Comparison of ENCODE assay signal across 10 mouse cellular contexts in the genomic region with DNA sequence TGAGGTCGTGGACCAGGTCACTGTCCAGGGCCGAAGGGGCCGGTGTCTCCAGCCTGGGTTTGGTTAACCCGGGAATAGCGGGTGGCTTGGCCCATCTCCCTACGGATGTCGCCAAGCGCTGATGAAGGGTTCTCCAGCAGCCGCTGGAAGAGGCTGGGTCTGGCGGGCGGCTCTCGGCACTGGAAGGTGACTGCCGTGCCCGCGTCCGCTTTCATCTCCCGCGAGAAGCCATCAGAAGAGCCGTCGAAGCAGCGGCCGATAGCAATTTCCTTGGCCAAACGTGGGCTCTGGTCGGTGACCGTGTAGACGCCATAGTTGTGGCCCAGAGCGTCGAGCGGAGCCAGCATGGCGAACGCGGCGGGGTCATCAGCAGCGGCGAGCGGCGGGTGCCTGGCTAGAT. TPM values are rescaled to one million over a fixed set of nuclear protein-coding genes. Genes with fewer than 3 reads are reported as not detected.
DNase-seq lines count a peak whose midpoint lies in the region; ATAC-seq and TF ChIP-seq lines count a peak whose summit lies in the region.
"Had no signal": no experiment of that assay in that cellular context is flagged by ENCODE, and none has a peak within 500 bp of the region (broad histone marks: within the 10 kb centered on the region; RNA-seq: fewer than 3 reads in every experiment).

No protein-coding gene starts in this region.

- H3K4me3 ChIP-seq in heart, embryonic 11.5 days (ENCODE audit: low read depth, low read length) = peak overlapping the region; percentile 39; the same call in 1 of the 2 replicates
- H3K4me3 ChIP-seq in ES-E14 (ENCODE audit: insufficient read depth in 1 of 2, low read depth in 1 of 2, low read length in 2 of 2, poor library complexity in 1 of 2, severe bottlenecking in 1 of 2) = peak overlapping the region; percentile 49 to 55; a peak in 3 of 4 replicates
- peak overlapping the region; percentile 14; the same call in 1 of the 2 replicates for H3K4me3 ChIP-seq in hindbrain, embryonic 11.5 days (ENCODE audit: low read depth, low read length)
- 0 out of 2 replicates have a peak overlapping the region, but pooled peaks have one; percentile 9 for H3K4me3 ChIP-seq in midbrain, embryonic 11.5 days (ENCODE audit: low read depth, low read length)

- H3K27me3 ChIP-seq in heart, embryonic 11.5 days (ENCODE audit: control insufficient read depth, insufficient read depth, low read length) = peaks cover 80% of the 10 kb centered on the region
- H3K27me3 ChIP-seq in hindbrain, embryonic 11.5 days (ENCODE audit: control insufficient read depth, insufficient read depth, low read length) = peaks cover 73% of the 10 kb centered on the region
- peaks cover 76% of the 10 kb centered on the region for H3K27me3 ChIP-seq in midbrain, embryonic 11.5 days (ENCODE audit: control insufficient read depth, insufficient read depth, low read length)

- H3K4me1 ChIP-seq in heart, embryonic 11.5 days (ENCODE audit: control insufficient read depth, insufficient read depth, low read length) = peaks cover 9% of the 10 kb centered on the region; the same call in 1 of the 2 replicates
- peaks cover 0 to 12% of the 10 kb centered on the region in 2 experiments; a peak in 1 of 4 replicates for H3K4me1 ChIP-seq in ES-E14 (ENCODE audit: control insufficient read depth in 2 of 2, insufficient read depth in 2 of 2, low read length in 2 of 2, poor library complexity in 1 of 2)
- peaks cover 7% of the 10 kb centered on the region; the same call in 1 of the 2 replicates for H3K4me1 ChIP-seq in hindbrain, embryonic 11.5 days (replicated peaks; ENCODE audit: control insufficient read depth, insufficient read depth, low read length)
- H3K4me1 ChIP-seq in midbrain, embryonic 11.5 days (ENCODE audit: control insufficient read depth, insufficient read depth, low read length) = peaks cover 10% of the 10 kb centered on the region

- no peaks in the 10 kb centered on the region for H3K9me3 ChIP-seq in heart, embryonic 11.5 days (replicated peaks; ENCODE audit: control insufficient read depth, low read length)
- no peaks in the 10 kb centered on the region for H3K9me3 ChIP-seq in ES-E14 (ENCODE audit: control insufficient read depth, insufficient read depth, low read depth, low read length)
- H3K9me3 ChIP-seq in hindbrain, embryonic 11.5 days (ENCODE audit: control insufficient read depth, low read length) = no peaks in the 10 kb centered on the region
- H3K9me3 ChIP-seq in midbrain, embryonic 11.5 days (ENCODE audit: control insufficient read depth, low read length) = no peaks in the 10 kb centered on the region

- no peak overlapping the region for H3K27ac ChIP-seq in heart, embryonic 11.5 days (ENCODE audit: low read depth, low read length)
- H3K27ac ChIP-seq in ES-E14 (ENCODE audit: insufficient read depth, low read depth, low read length, poor library complexity, severe bottlenecking) = no peak overlapping the region
- no peak overlapping the region for H3K27ac ChIP-seq in hindbrain, embryonic 11.5 days (ENCODE audit: low read depth, low read length)
- H3K27ac ChIP-seq in midbrain, embryonic 11.5 days (ENCODE audit: low read depth, low read length) = no peak overlapping the region
- H3K27ac ChIP-seq: macrophage had no signal

- no peak for DNase-seq in heart, postnatal 4 days
- DNase-seq in ES-E14 (ENCODE audit: low read depth, low spot score) = no peak
- peak; percentile 47 for DNase-seq in hindbrain, embryonic 11.5 days (ENCODE audit: low spot score)
- DNase-seq in midbrain, embryonic 11.5 days (ENCODE audit: low spot score, missing footprints) = peak; percentile 89
- no peak for DNase-seq in ovary, postnatal 36 days (ENCODE audit: low spot score)
- DNase-seq in left cerebral cortex, postnatal 25 days (ENCODE audit: low spot score in 2 of 2) = no peak
- DNase-seq in gastrocnemius, adult 18-20 months (ENCODE audit: low spot score) = no peak
- DNase-seq: kidney, postnatal 4 days had no signal

- no peaks in the 10 kb centered on the region for H3K36me3 ChIP-seq in heart, embryonic 11.5 days (ENCODE audit: control insufficient read depth, insufficient read depth, low read length)
- H3K36me3 ChIP-seq in ES-E14 (ENCODE audit: control insufficient read depth, insufficient read depth, low read length, poor library complexity, severe bottlenecking) = no peaks in the 10 kb centered on the region
- no peaks in the 10 kb centered on the region for H3K36me3 ChIP-seq in hindbrain, embryonic 11.5 days (ENCODE audit: control insufficient read depth, insufficient read depth, low read length)
- H3K36me3 ChIP-seq in midbrain, embryonic 11.5 days (ENCODE audit: control insufficient read depth, insufficient read depth, low read length) = no peaks in the 10 kb centered on the region

- WGBS in heart, embryonic 11.5 days (ENCODE audit: insufficient replicate concordance) = 9% methylated on average over 37 of the region's 37 CpGs
- 15% methylated on average over 37 of the region's 37 CpGs for WGBS in hindbrain, embryonic 11.5 days
- WGBS in midbrain, embryonic 11.5 days = 12% methylated on average over 37 of the region's 37 CpGs

- intact Hi-C loops in left cerebral cortex, postnatal 25 days (cut with DNase I) = no loop called here

- no peak overlapping the region for H3K9ac ChIP-seq in heart, embryonic 11.5 days (ENCODE audit: low read depth, low read length)
- peak overlapping the region; percentile 56 for H3K9ac ChIP-seq in ES-E14 (ENCODE audit: insufficient read depth, low read depth, low read length, poor library complexity, severe bottlenecking)
- no peak overlapping the region for H3K9ac ChIP-seq in hindbrain, embryonic 11.5 days (ENCODE audit: low read depth, low read length)
- H3K9ac ChIP-seq in midbrain, embryonic 11.5 days (ENCODE audit: low read length) = no peak overlapping the region

- ATAC-seq in heart, embryonic 11.5 days (replicated peaks; ENCODE audit: insufficient number of reproducible peaks, low FRiP score, low TSS enrichment) = no peak
- no peak for ATAC-seq in hindbrain, embryonic 11.5 days (ENCODE audit: low FRiP score)
- no peak for ATAC-seq in midbrain, embryonic 11.5 days (ENCODE audit: low FRiP score)

- H3K4me2 ChIP-seq in heart, embryonic 11.5 days = peak overlapping the region; percentile 64
- H3K4me2 ChIP-seq in hindbrain, embryonic 11.5 days (replicated peaks; ENCODE audit: low read depth, low read length) = peak overlapping the region; percentile 39; the same call in 1 of the 2 replicates
- peak overlapping the region; percentile 10; the same call in 1 of the 2 replicates for H3K4me2 ChIP-seq in midbrain, embryonic 11.5 days

- in situ Hi-C loops in ES-E14 (cut with MboI; ENCODE audit: low sequenced_read_pairs in 2 of 2, unreplicated experiment in 2 of 2) = no loop called here

TF ChIP-seq in ES-E14, 5 proteins besides CTCF, POLR2A, EP300 and RAD21:
- TF ChIP-seq MAFK (IDR thresholded peaks at IDR 0.05; ENCODE audit: insufficient read depth, low read depth, low read length) (no peak), HCFC1 (IDR thresholded peaks at IDR 0.05; ENCODE audit: borderline replicate concordance, insufficient read depth, low read length) (no peak), CHD2 (IDR thresholded peaks at IDR 0.05; ENCODE audit: low read depth, low read length) (no peak), ZC3H11A (IDR thresholded peaks at IDR 0.05; ENCODE audit: borderline replicate concordance, low read depth, low read length) (no peak), ZNF384 (IDR thresholded peaks at IDR 0.05; ENCODE audit: low read depth, low read length) (no peak)

RNA-seq across cellular contexts. Expression of gene Cilp2, which starts 6.6 kb away (rescaled TPM):
- polyA plus RNA-seq in heart, embryonic 11.5 days (2014; fragmentation: Nextera tagmentation; extraction: Ambion mirVana) = 0.21 and 0.49 TPM in 2 replicates
- under 1 TPM; 0.50 to 0.74 TPM for total RNA-seq in heart, postnatal 4 days (2021)
- 7.3 and 10.7 TPM in 2 replicates for total RNA-seq in ES-E14 (2012; rRNA removed)
- polyA plus RNA-seq in hindbrain, embryonic 11.5 days (2014; fragmentation: Nextera tagmentation; extraction: Ambion mirVana) = 0.50 and 0.73 TPM in 2 replicates
- 0.31 and 0.40 TPM in 2 replicates for polyA plus RNA-seq in midbrain, embryonic 11.5 days (2014; fragmentation: Nextera tagmentation; extraction: Ambion mirVana)
- 1 to 10 TPM in 1 of 2 experiments, under 1 TPM in 1; 0.76 to 1.1 TPM for total RNA-seq in left cerebral cortex, postnatal 25 days (2021)
- 1 to 10 TPM; 2.5 to 2.7 TPM for total RNA-seq in gastrocnemius, adult 18-20 months (2021)
- polyA plus RNA-seq: macrophage had no signal

RNA-seq across cellular contexts. Expression of gene Tssk6, which starts 21.1 kb away (rescaled TPM):
- polyA plus RNA-seq in heart, embryonic 11.5 days (2014; fragmentation: Nextera tagmentation; extraction: Ambion mirVana) = 1.6 and 1.8 TPM in 2 replicates
- total RNA-seq in heart, postnatal 4 days (2021) = under 1 TPM in 1 of 2 experiments, not detected in 1; 0.33 TPM
- total RNA-seq in ES-E14 (2012; rRNA removed) = 2.5 and 4.0 TPM in 2 replicates
- polyA plus RNA-seq in hindbrain, embryonic 11.5 days (2014; fragmentation: Nextera tagmentation; extraction: Ambion mirVana) = 4.2 and 4.3 TPM in 2 replicates
- 3.4 and 4.0 TPM in 2 replicates for polyA plus RNA-seq in midbrain, embryonic 11.5 days (2014; fragmentation: Nextera tagmentation; extraction: Ambion mirVana)
- under 1 TPM; 0.53 to 0.66 TPM for total RNA-seq in left cerebral cortex, postnatal 25 days (2021)
- total RNA-seq in gastrocnemius, adult 18-20 months (2021) = not detected

RNA-seq across cellular contexts. Expression of gene Ndufa13, which starts 21.5 kb away (rescaled TPM):
- 270 and 275 TPM in 2 replicates for polyA plus RNA-seq in heart, embryonic 11.5 days (2014; fragmentation: Nextera tagmentation; extraction: Ambion mirVana)
- total RNA-seq in heart, postnatal 4 days (2021) = 100 to 1,000 TPM; 286 to 326 TPM
- total RNA-seq in ES-E14 (2012; rRNA removed) = 146 and 243 TPM in 2 replicates
- polyA plus RNA-seq in hindbrain, embryonic 11.5 days (2014; fragmentation: Nextera tagmentation; extraction: Ambion mirVana) = 169 and 174 TPM in 2 replicates
- 167 and 172 TPM in 2 replicates for polyA plus RNA-seq in midbrain, embryonic 11.5 days (2014; fragmentation: Nextera tagmentation; extraction: Ambion mirVana)
- 100 to 1,000 TPM; 153 to 154 TPM for total RNA-seq in left cerebral cortex, postnatal 25 days (2021)
- total RNA-seq in gastrocnemius, adult 18-20 months (2021) = 100 to 1,000 TPM; 347 to 364 TPM

RNA-seq across cellular contexts. Expression of gene Yjefn3, which starts 21.7 kb away (rescaled TPM):
- 5.5 and 7.0 TPM in 2 replicates for polyA plus RNA-seq in heart, embryonic 11.5 days (2014; fragmentation: Nextera tagmentation; extraction: Ambion mirVana)
- total RNA-seq in heart, postnatal 4 days (2021) = 1 to 10 TPM; 6.2 to 8.6 TPM
- total RNA-seq in ES-E14 (2012; rRNA removed) = 7.0 and 8.5 TPM in 2 replicates
- polyA plus RNA-seq in hindbrain, embryonic 11.5 days (2014; fragmentation: Nextera tagmentation; extraction: Ambion mirVana) = 4.6 and 6.1 TPM in 2 replicates
- 3.2 and 3.6 TPM in 2 replicates for polyA plus RNA-seq in midbrain, embryonic 11.5 days (2014; fragmentation: Nextera tagmentation; extraction: Ambion mirVana)
- total RNA-seq in left cerebral cortex, postnatal 25 days (2021) = 10 to 100 TPM; 21.6 to 23.7 TPM
- 1 to 10 TPM; 8.3 to 9.7 TPM for total RNA-seq in gastrocnemius, adult 18-20 months (2021)
- polyA plus RNA-seq: macrophage had no signal

RNA-seq across cellular contexts. Expression of gene Pbx4, which starts 48.5 kb away (rescaled TPM):
- polyA plus RNA-seq in heart, embryonic 11.5 days (2014; fragmentation: Nextera tagmentation; extraction: Ambion mirVana) = 4.0 and 6.0 TPM in 2 replicates
- 1 to 10 TPM; 1.1 to 1.2 TPM for total RNA-seq in heart, postnatal 4 days (2021)
- total RNA-seq in ES-E14 (2012; rRNA removed) = 5.2 and 6.1 TPM in 2 replicates
- polyA plus RNA-seq in hindbrain, embryonic 11.5 days (2014; fragmentation: Nextera tagmentation; extraction: Ambion mirVana) = 41.5 and 42.5 TPM in 2 replicates
- polyA plus RNA-seq in midbrain, embryonic 11.5 days (2014; fragmentation: Nextera tagmentation; extraction: Ambion mirVana) = 33.9 and 39.1 TPM in 2 replicates
- total RNA-seq in left cerebral cortex, postnatal 25 days (2021) = 10 to 100 TPM; 16.9 to 17.4 TPM
- not detected for total RNA-seq in gastrocnemius, adult 18-20 months (2021)

Comparison
In these comparisons a context has a peak if more than half of its experiments do, and no peak if none do; other contexts are left out.
1. H3K4me2 ChIP-seq: peak in every context shown above with its lines; median percentile 64 in heart, embryonic 11.5 days; 39 in hindbrain, embryonic 11.5 days; 10 in midbrain, embryonic 11.5 days.
2. DNase-seq: peak in hindbrain, embryonic 11.5 days (single experiment) and midbrain, embryonic 11.5 days (single experiment); none in heart, postnatal 4 days (single experiment), ES-E14 (single experiment), ovary, postnatal 36 days (single experiment), left cerebral cortex, postnatal 25 days (0 of 2) and gastrocnemius, adult 18-20 months (single experiment).
3. Peak in every context shown above with its lines, with median percentiles within 50 percentile points of each other: H3K4me3 ChIP-seq.